In the genomic region with DNA sequence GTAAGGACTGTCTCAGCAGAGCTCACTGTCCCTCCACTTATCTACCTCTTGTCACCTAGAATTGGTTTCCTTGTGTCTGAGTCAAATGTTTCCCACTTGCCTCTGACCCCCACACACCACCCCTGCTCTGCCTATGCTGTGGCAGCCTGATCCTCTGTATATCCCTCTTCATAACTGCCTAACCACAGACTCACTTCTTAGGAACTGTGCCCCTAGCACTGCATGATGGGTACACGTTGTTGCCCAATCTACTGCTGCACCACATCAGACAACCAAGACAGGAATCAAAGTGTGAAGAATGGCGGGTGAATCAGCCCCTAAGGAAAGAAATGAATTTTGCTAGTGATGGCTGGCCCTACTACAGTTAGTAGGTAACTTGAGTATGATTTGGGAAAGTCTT, we compare ENCODE assay signal across 16 mouse cellular contexts.
DNase-seq lines count a peak whose midpoint lies in the region; ATAC-seq lines count a peak whose summit lies in the region.
"Had no signal": no experiment of that assay in that cellular context is flagged by ENCODE, and none has a peak within 500 bp of the region (broad histone marks: within the 10 kb centered on the region; RNA-seq: fewer than 3 reads in every experiment).

No protein-coding gene starts in this region.

- H3K4me3 ChIP-seq in forebrain, embryonic 12.5 days (replicated peaks): no peak overlapping the region
- H3K4me3 ChIP-seq: embryonic facial prominence, embryonic 12.5 days; heart, embryonic 15.5 days had no signal

- H3K4me1 ChIP-seq in forebrain, embryonic 12.5 days: 0 out of 2 replicates have a peak, but pooled peaks cover 4% of the 10 kb centered on the region

- 89% methylated on average over 2 of the region's 2 CpGs for WGBS in forebrain, embryonic 12.5 days

- peak; percentile 23 for ATAC-seq in activated CD4-positive, CD25-positive, alpha-beta regulatory T cell, adult 4 months
- peak; percentile 74 for ATAC-seq in megakaryocyte, adult 5-6 weeks (ENCODE audit: poor library complexity, severe bottlenecking)
- no peak for ATAC-seq in forebrain, embryonic 12.5 days (ENCODE audit: low FRiP score)
- ATAC-seq: midbrain, embryonic 16.5 days had no signal

- no peak overlapping the region for H3K9ac ChIP-seq in forebrain, embryonic 12.5 days
- H3K9ac ChIP-seq: embryonic facial prominence, embryonic 12.5 days; heart, embryonic 15.5 days; lung, embryonic 14.5 days had no signal

- no peaks in the 10 kb centered on the region for H3K9me3 ChIP-seq in forebrain, embryonic 12.5 days
- H3K9me3 ChIP-seq: embryonic facial prominence, embryonic 12.5 days; heart, embryonic 15.5 days had no signal

- no peak overlapping the region for H3K27ac ChIP-seq in forebrain, embryonic 12.5 days
- H3K27ac ChIP-seq: embryonic facial prominence, embryonic 12.5 days; heart, embryonic 15.5 days had no signal

- DNase-seq in CD4-positive helper T cell, adult 2 months (ENCODE audit: low read depth, low spot score): peak; percentile 76
- DNase-seq in thymus, postnatal 14 days: peak; percentile 35
- no peak for DNase-seq in c-Kit-positive CD71-positive TER-119-positive erythroid progenitor cells, embryonic 14.5 days (ENCODE audit: low spot score)
- no peak for DNase-seq in kidney, adult 8-10 months
- DNase-seq in adrenal gland, postnatal 36 days: no peak
- DNase-seq: cerebellum, adult 11-12 months; left cerebral cortex, postnatal 4 days; right cerebral cortex, adult 18-20 months had no signal

- H3K27me3 ChIP-seq in forebrain, embryonic 12.5 days: no peaks in the 10 kb centered on the region
- H3K27me3 ChIP-seq: embryonic facial prominence, embryonic 12.5 days; heart, embryonic 15.5 days had no signal

- no peaks in the 10 kb centered on the region for H3K36me3 ChIP-seq in forebrain, embryonic 12.5 days (replicated peaks)
- H3K36me3 ChIP-seq: embryonic facial prominence, embryonic 12.5 days; heart, embryonic 15.5 days had no signal

- H3K4me2 ChIP-seq in forebrain, embryonic 12.5 days: no peak overlapping the region
- H3K4me2 ChIP-seq: embryonic facial prominence, embryonic 12.5 days; heart, embryonic 15.5 days; liver, embryonic 11.5 days; lung, embryonic 14.5 days had no signal

Comparison
In these comparisons a context has a peak if more than half of its experiments do, and no peak if none do; other contexts are left out.
1. DNase-seq: peak in CD4-positive helper T cell, adult 2 months (single experiment) and thymus, postnatal 14 days (single experiment); none in c-Kit-positive CD71-positive TER-119-positive erythroid progenitor cells, embryonic 14.5 days (single experiment), kidney, adult 8-10 months (0 of 2) and adrenal gland, postnatal 36 days (0 of 2).